Mouse (Mus musculus): ENCODE data around the gene Cygb.
"Not testable (repeated sequence)": the region's sequence is repeated elsewhere in the genome, so short reads cannot be mapped to it uniquely, and the experiment has no call there.

Cygb gene

DNA sequence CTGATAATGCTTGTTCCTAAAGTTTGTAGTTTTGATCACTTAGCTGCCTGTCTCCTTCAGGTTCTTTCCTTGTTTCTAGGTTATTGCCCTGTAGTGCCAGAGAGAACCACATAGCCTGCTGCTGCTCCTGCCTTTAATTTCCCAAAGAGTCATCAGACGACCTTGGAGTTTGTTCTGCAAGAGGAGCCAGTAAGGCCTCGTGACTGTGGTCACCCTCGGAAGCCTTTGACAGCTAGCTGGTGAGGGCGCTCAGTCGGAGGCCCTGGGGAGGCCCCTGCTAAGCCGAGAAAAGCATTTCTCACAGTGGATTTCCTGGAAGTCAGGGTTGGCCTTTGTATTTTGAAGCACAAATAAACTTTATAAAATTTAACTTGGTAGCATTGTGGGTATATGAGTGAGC lies 21.3 kb upstream of the Cygb start:
- in situ Hi-C loops (cut with MboI, MseI): not testable (repeated sequence)

- in situ Hi-C loops (cut with MboI, MseI): no loop called here
These were observed 20.7 kb upstream of the Cygb start for GRCm38 (mm10) chr11:116674616-116675379.

DNA sequence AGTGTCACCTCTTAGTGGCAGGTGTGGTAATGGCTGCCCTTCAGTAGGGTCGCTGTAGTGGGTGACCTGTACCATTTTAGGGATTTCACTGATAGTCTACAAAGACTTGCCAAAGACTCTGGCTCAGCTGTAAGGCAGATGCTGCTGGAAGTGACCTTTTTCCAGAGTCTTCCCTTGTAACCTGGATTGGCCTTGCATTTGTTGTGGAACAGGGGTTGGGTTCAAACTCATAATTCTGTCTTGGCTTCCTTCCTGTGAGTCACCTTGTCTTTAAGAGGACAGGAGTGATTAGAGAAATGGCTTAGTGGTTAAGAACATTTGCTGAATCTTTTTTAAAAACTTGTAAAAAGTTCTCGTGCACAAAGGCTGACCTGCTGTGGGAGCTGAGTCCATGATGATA lies 19.3 kb upstream of the Cygb start:
- in situ Hi-C loops (cut with MboI, MseI): no loop called here

DNA sequence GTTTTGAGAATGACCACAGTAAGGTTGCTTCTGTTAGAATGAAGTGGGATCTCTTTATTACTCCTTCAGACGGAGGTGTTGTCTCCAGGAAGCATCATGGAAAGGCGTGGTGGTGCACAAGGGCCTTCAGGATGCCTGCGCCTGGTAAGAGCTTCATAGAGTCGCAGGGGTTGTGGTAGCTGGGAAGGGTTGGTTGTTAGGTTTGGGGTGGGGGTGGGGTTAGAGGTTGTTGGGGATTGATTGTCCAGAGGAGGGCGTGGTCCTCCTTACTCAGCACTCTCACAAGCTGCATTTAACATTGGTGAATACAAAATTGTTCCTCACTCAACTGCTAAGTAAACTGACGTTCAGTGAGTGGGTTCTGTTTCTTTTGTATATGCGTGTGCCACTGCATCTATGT lies 18.5 kb upstream of the Cygb start:
- in situ Hi-C loops (cut with MboI, MseI): no loop called here

GRCm38 (mm10) chr11:116671845-116672434 lies 17.8 kb upstream of the Cygb start:
- in situ Hi-C loops (cut with MboI, MseI): no loop called here

DNA sequence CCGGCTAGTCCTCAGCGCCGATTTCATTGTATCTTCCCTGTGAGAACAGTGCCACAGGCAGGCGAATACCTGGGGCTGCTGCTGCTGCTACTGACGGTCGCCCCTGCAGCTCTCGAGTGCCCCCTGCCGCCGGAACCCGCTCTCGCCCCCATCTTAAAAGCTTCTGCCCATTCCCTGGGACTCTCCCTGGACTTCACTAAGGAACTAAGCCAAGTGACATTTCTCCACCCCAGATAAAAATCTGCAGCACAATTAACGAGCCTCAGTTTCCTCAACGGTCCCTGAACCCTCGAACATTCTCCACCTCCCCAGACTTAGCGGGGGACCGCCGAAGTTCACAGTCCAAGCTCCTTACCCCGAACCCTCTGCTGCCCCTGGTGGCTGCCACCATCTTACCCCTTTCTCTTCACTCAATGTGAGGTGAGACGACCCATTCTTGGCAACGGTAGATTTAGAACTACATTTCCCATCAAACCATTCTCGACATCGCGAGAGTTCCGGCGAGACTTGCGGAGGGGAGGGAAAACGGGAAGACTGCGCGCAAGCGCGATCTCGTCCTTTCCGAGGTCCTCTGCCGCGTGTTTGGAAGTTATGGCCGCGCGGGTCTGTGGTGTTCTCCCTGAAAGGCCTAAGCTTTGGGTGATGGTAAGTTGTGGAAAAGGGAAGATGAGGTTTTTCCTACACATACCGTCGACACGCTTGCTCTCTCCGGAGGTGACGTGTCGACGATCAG lies 17.2 kb upstream of the Cygb start:
- in situ Hi-C loops (cut with MboI, MseI): no loop called here

DNA sequence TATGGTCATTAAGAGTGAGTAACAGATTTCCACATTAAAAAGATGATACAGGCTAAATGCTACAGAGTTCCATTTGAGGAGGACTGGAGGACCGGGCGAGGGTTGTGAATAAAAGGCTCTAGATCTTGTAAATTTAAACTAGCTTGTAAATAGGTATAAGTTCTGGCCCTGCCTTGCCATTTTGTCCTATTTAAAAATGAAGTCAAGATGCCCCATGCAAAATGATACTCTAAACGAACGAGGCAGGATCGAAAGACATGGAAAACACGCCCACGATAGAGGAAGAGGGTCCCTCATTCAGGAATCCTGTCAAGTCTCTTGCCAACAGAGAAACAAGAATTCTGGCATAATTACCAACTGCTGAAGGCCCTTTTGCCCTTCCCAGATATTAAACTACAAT lies 16.3 kb upstream of the Cygb start:
- in situ Hi-C loops (cut with MboI, MseI): no loop called here

DNA sequence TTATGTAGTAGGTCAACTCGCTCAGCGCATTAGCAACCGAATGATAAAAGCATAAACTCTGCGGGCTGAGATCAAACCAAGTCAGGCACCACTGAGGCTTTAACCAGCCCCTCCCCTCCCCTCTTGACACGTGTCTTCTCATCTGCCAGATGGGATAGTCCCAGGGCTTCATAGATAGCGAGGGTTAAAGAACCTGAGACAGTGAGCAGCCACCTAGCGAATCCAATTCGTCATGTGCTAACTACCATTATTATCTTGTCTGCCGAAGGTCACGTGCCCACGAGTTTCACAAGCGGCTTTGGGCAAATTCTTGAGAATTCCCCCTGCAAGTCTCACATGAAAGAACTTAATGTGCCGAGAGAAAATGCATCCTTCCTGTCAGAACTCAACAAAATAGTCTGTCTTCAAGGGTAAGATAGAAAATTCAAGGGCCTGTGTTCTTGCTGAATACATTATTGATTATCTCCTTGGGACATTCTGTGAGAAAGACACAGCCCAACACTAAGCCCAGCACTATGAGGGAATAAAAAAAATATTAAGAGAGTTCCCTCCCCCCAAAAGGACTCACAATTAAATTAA lies 15.8 kb upstream of the Cygb start:
- in situ Hi-C loops (cut with MboI, MseI): no loop called here

- in situ Hi-C loops (cut with MboI, MseI): no loop called here
These were observed 15.2 kb upstream of the Cygb start for GRCm38 (mm10) chr11:116669316-116669715.

DNA sequence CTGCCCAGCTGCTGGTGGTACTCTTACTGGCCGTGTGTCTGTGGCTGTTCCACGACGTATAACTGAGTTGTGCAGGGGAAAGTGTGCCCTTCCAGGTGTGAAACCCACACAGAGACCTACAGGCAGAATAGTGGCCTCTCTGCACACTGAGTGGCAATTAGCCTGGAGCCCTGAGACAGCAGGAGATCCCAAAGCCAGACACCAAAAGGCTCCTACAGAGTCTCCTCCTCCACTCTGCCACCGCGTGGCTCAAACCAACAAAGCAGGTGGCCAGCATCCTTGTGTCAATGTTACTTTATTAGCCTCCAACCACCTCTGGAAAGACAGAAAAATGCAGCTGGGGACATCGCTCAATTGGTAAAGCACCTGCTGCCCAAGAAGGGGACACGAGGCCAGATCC lies 14.7 kb upstream of the Cygb start:
- in situ Hi-C loops (cut with MboI, MseI): no loop called here

DNA sequence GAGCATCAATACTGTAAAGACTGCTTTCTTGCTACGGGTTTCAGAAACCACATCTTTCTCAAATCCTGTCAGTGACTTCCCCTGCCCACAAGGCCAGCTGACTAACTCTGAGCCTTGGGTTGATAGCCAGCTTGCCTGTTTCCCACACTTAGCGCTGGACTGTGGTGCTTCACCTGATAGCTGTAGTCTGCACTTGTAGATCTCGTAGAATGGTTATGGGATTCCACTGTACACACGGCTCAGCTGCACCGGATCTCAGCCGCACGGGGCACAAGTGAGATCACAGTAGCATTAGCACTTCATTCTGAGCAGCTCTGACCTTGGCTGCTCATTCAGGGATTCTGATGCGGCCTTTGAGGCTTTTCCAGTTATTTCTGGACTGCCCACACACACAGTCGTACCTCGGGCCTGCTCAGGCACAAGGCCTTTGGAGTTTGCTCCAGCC lies 14.3 kb upstream of the Cygb start:
- in situ Hi-C loops (cut with MboI, MseI): no loop called here

- in situ Hi-C loops (cut with MboI, MseI): no loop called here
These were observed 13.8 kb upstream of the Cygb start for GRCm38 (mm10) chr11:116667930-116668329.

- in situ Hi-C loops (cut with MboI, MseI): not testable (repeated sequence)
These were observed 12.9 kb upstream of the Cygb start for GRCm38 (mm10) chr11:116667012-116667411.

- in situ Hi-C loops (cut with MboI, MseI): no loop called here
These were observed 12.5 kb upstream of the Cygb start for GRCm38 (mm10) chr11:116666566-116666965.

GRCm38 (mm10) chr11:116665289-116665688 lies 11.2 kb upstream of the Cygb start:
- in situ Hi-C loops (cut with MboI, MseI): no loop called here

- in situ Hi-C loops (cut with MboI, MseI): no loop called here
These were observed 7.8 kb upstream of the Cygb start for GRCm38 (mm10) chr11:116661948-116662377.

GRCm38 (mm10) chr11:116661291-116661947 lies 7.3 kb upstream of the Cygb start:
- in situ Hi-C loops (cut with MboI, MseI): no loop called here

DNA sequence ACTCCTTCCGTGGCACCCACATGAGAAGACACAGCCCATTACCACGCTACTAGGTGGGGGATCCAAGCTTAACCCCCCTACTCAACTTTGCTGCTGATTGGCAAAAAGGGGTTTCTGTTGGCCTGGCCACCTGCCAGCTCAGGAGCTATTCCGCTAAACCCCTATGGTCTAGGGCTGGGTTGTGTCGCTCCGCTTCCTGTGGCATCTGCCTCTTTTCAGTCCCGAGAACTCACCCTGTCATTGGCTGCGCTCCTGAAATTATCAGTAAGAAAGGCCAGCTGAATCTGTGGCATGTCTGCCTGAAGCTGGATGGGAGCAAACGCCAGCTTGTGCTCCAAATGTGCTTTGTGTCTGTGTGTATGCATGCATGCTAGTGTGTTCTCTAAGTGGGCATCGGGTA lies 6.1 kb upstream of the Cygb start:
- in situ Hi-C loops (cut with MboI, MseI): no loop called here

DNA sequence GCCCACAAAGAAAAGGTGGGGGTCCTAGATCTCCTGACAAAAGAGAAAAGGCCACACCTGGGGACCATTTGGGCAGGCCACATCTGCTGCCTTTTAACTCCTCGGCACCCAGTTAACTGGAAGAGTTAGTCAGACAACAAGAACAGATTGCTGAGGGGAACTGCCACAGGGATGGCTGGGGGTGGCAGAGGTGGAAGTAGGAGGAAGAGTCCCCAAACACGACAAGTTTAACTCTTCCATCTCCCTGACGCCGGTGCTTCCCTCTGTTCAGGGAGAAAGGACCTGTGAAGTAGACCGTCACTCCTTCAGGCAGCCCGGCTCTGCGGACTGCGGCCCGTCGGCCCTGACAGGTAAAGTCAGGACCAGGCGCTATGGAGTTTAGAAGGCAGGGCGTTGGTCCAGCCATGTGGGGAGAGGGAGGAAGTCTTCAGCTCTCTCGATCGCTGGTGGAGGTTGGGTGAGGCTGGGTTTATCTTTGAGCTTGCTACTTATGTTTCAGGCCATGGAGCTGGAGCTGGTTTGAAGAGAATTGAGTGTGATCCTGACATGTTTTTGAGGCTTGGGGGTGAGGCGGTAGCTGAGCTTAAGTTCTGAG lies 5.0 kb upstream of the Cygb start:
- in situ Hi-C loops (cut with MboI, MseI): no loop called here

GRCm38 (mm10) chr11:116658238-116658637 lies 4.1 kb upstream of the Cygb start:
- in situ Hi-C loops (cut with MboI, MseI): no loop called here
